Mouse (Mus musculus): ENCODE results near the gene G430095P16Rik. TPM values are rescaled to one million over a fixed set of nuclear protein-coding genes. Genes with fewer than 3 reads are reported as not detected.
A peak's percentile ranks its signal among the peaks of the same experiment; 100 is the strongest.

Gene G430095P16Rik
- polyA plus RNA-seq, 1 experiment from 2014 or later = 4.8 TPM

DNA sequence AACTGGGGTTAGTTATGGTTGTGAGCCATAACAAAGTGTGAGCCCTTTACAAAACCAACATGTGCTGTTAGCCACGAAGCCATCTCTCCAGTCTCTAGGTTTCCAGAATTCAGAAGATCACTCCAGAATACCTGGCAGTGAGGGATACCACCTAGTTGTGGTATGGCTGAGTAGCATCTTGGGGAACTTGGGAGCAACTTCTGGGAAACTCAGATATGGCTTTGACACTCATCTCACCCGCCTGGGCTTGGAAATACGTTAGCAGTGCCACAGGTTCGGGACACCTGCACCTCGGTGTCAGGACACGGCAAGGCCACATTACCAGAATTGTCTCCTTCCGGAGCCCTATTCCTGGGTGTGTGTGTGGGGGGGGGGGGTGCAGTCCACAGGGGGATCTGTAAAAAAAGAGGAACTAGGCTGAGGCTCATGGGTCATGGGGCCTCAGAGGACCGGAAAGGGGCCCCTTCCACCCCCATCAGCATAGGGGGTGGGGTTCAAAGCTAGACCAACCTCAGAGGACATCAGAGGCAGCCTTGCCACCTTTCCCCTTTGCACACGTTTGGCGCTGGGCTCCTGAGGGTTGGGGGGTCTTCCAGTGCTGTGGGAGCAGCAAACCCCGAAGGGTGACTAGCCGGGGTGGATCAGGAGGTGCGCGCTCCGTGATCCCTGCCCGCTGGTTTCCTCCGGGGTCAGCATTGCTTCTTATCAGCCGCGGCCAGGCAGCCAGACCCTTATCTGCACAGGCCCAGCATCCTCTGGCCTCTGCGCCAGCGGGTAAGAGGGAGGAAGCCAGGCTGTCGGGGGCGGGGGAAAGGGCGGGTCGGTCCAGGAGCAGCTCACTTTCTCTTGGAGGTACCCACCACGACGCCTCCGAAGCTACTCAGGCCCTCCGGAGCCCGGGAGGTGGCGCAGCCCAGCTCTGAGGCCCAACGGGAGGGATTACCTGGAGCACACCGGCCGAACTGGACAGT lies 21.6 kb upstream of the G430095P16Rik start, which contains the start of gene Lyl1:
Gene Lyl1, plus strand, starts transcription at position 517 of the 971 bp plus-strand sequence.
- Histone ChIP-seq H3K36me3 (replicated peaks; ENCODE audit: insufficient read depth, low read length) (peaks cover 44% of the 10 kb centered on the region), H3K4me3 (ENCODE audit: low read depth, low read length) (peak within 1 kb of the TSS; percentile 66), H3K9ac (replicated peaks) (peak within 1 kb of the TSS; percentile 77), H3K9me3 (ENCODE audit: low read length) (no peaks in the 10 kb centered on the region), H3K4me1 (ENCODE audit: insufficient read depth) (peaks cover 56% of the 10 kb centered on the region), H3K27me3 (ENCODE audit: insufficient read depth, low read length) (no peaks in the 10 kb centered on the region), H3K4me2 (ENCODE audit: low read depth, low read length) (peak within 1 kb of the TSS; percentile 84), H3K27ac (ENCODE audit: low read depth) (peak within 1 kb of the TSS; percentile 95)
- DNase-seq (peak; percentile 97), ATAC-seq (peak; percentile 84)
- TF ChIP-seq EP300 (IDR thresholded peaks at IDR 0.05; ENCODE audit: low read depth) (peak; percentile 99), CTCF (IDR thresholded peaks at IDR 0.05; ENCODE audit: low read depth) (peak; percentile 67)
- 4% methylated on average over 34 of the region's 34 CpGs for WGBS (ENCODE audit: insufficient replicate concordance)

DNA sequence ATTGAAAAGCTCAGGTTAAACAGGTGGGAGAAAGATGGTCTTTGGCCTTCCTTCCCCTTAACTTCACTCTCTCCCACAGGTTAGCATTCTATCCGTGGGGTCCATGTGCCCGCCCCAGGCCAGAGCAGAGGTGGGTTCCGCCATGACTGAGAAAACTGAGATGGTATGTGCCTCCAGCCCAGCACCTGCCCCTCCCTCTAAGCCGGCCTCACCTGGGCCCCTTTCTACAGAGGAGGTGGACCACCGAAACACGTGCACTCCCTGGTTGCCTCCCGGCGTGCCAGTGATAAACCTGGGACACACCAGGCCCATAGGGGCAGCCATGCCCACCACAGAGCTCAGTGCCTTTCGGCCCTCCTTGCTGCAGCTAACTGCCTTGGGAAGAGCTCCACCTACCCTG lies 20.2 kb upstream of the G430095P16Rik start:
- no peak for TF ChIP-seq CTCF (IDR thresholded peaks at IDR 0.05; ENCODE audit: low read depth)
- TF ChIP-seq EP300 (IDR thresholded peaks at IDR 0.05; ENCODE audit: low read depth) = no peak
- Histone ChIP-seq H3K27me3 (ENCODE audit: insufficient read depth, low read length) (no peaks in the 10 kb centered on the region), H3K36me3 (replicated peaks; ENCODE audit: insufficient read depth, low read length) (peaks cover 31% of the 10 kb centered on the region), H3K4me1 (ENCODE audit: insufficient read depth) (peaks cover 68% of the 10 kb centered on the region), H3K4me2 (ENCODE audit: low read depth, low read length) (peak overlapping the region; percentile 84), H3K9ac (replicated peaks) (peak overlapping the region; percentile 77), H3K9me3 (ENCODE audit: low read length) (no peaks in the 10 kb centered on the region), H3K27ac (ENCODE audit: low read depth) (peak overlapping the region; percentile 95), H3K4me3 (ENCODE audit: low read depth, low read length) (peak overlapping the region; percentile 66)
- peak; percentile 44 for DNase-seq
- 29% methylated on average over 9 of the region's 9 CpGs for WGBS (ENCODE audit: insufficient replicate concordance)
- no peak for ATAC-seq

DNA sequence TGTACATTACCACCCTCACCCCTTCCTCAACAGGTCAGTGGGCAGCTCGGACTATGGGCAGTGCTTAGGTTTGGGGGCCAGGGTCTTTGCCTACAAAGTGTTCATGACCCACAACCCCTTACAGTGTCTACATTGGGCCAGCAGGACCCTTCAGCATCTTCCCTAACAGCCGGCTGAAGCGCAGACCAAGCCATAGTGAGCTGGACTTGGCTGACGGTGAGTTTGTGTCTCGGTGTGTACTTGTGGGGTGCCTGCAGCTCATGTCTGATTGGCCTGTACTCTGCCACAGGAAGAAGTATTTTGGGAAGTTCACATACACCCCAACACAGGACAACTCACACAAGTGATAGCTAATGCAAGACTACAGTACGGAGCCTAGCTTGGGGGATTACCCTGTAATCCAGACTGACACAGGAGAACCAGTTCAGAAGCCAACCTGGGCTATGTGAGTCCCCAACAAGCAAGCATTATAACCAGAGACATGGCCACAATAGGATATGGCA lies 19.8 kb upstream of the G430095P16Rik start:
- peak overlapping the region; percentile 95 for H3K27ac ChIP-seq (ENCODE audit: low read depth)
- TF ChIP-seq EP300 (IDR thresholded peaks at IDR 0.05; ENCODE audit: low read depth) = no peak
- TF ChIP-seq CTCF (IDR thresholded peaks at IDR 0.05; ENCODE audit: low read depth) = no peak
- peaks cover 28% of the 10 kb centered on the region for H3K36me3 ChIP-seq (replicated peaks; ENCODE audit: insufficient read depth, low read length)
- peak overlapping the region; percentile 84 for H3K4me2 ChIP-seq (ENCODE audit: low read depth, low read length)
- H3K9ac ChIP-seq (replicated peaks) = peak overlapping the region; percentile 77
- WGBS (ENCODE audit: insufficient replicate concordance) = 31% methylated on average over 6 of the region's 6 CpGs
- DNase-seq (no peak), ATAC-seq (no peak)
- H3K27me3 ChIP-seq (ENCODE audit: insufficient read depth, low read length) = no peaks in the 10 kb centered on the region
- H3K9me3 ChIP-seq (ENCODE audit: low read length) = no peaks in the 10 kb centered on the region
- peaks cover 70% of the 10 kb centered on the region for H3K4me1 ChIP-seq (ENCODE audit: insufficient read depth)
- peak overlapping the region; percentile 66 for H3K4me3 ChIP-seq (ENCODE audit: low read depth, low read length)

DNA sequence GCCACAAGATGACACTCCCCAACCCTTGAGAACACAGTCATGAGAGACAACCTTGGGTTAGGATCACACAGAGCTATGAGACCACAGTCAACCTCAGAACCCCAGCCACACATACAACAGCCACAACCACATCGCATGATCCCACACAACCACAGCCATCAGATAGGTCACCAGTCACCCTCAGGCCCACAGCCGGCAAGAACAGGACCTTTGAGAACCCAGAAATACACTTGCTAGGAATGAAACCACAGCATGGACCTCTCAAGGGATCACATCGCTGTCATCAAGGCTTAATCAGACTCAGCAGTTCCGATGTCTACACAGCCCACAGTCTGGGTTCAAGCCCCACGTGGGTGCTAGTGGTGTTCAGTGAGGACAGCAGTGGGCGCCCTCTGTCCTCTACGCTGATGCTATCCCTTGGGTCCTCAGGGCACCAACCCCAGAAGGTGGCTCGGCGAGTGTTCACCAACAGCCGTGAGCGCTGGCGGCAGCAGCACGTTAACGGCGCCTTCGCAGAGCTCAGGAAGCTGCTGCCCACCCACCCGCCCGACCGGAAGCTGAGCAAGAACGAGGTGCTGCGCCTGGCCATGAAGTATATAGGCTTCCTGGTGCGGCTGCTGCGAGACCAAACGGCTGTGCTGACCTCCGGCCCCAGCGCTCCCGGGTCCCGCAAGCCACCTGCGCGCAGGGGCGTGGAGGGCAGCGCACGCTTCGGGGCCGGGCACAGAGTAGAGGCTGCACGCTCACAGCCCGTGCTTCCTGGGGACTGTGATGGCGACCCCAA lies 19.1 kb upstream of the G430095P16Rik start:
- Histone ChIP-seq H3K27me3 (ENCODE audit: insufficient read depth, low read length) (no peaks in the 10 kb centered on the region), H3K9ac (replicated peaks) (peak overlapping the region; percentile 77), H3K4me2 (ENCODE audit: low read depth, low read length) (peak overlapping the region; percentile 84), H3K9me3 (ENCODE audit: low read length) (no peaks in the 10 kb centered on the region), H3K27ac (ENCODE audit: low read depth) (peak overlapping the region; percentile 95), H3K36me3 (replicated peaks; ENCODE audit: insufficient read depth, low read length) (peaks cover 25% of the 10 kb centered on the region), H3K4me1 (ENCODE audit: insufficient read depth) (peaks cover 71% of the 10 kb centered on the region), H3K4me3 (ENCODE audit: low read depth, low read length) (peak overlapping the region; percentile 66)
- TF ChIP-seq CTCF (IDR thresholded peaks at IDR 0.05; ENCODE audit: low read depth) (peak; percentile 40), EP300 (IDR thresholded peaks at IDR 0.05; ENCODE audit: low read depth) (no peak)
- ATAC-seq (no peak), DNase-seq (peak; percentile 64)
- WGBS (ENCODE audit: insufficient replicate concordance) = 10% methylated on average over 31 of the region's 38 CpGs

DNA sequence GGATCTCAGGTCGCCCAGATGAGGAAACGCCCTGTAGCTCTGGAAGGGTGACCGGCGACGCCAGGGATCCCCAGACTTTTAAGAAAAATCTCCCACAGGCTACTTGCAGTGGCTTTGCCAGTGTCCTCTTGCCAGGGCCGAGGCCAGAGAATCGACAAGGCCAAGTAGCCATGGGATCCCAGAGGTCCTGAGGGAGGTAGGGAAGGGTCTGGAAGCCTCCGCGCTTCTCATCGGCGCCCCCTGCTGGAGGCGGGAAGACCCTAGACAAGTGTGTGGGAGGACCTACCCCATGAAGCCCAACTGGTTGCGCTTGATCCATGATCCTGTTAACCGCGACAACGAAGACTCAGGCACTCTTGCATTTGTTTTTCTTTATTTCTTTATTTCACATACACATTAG lies 18.5 kb upstream of the G430095P16Rik start:
- peak overlapping the region; percentile 77 for H3K9ac ChIP-seq (replicated peaks)
- peaks cover 69% of the 10 kb centered on the region for H3K4me1 ChIP-seq (ENCODE audit: insufficient read depth)
- H3K4me3 ChIP-seq (ENCODE audit: low read depth, low read length) = peak overlapping the region; percentile 66
- H3K36me3 ChIP-seq (replicated peaks; ENCODE audit: insufficient read depth, low read length) = peaks cover 19% of the 10 kb centered on the region
- no peaks in the 10 kb centered on the region for H3K9me3 ChIP-seq (ENCODE audit: low read length)
- DNase-seq (peak; percentile 88), ATAC-seq (no peak)
- peak overlapping the region; percentile 95 for H3K27ac ChIP-seq (ENCODE audit: low read depth)
- WGBS (ENCODE audit: insufficient replicate concordance) = 1% methylated on average over 16 of the region's 16 CpGs
- H3K4me2 ChIP-seq (ENCODE audit: low read depth, low read length) = peak overlapping the region; percentile 84
- no peaks in the 10 kb centered on the region for H3K27me3 ChIP-seq (ENCODE audit: insufficient read depth, low read length)
- TF ChIP-seq EP300 (IDR thresholded peaks at IDR 0.05; ENCODE audit: low read depth) (no peak), CTCF (IDR thresholded peaks at IDR 0.05; ENCODE audit: low read depth) (peak; percentile 95)

Data from liver, postnatal 0 days (tissue).